Mouse (Mus musculus) neutrophil, adult 5-6 weeks (primary cell): ENCODE data around the gene Zfp526. TPM values are rescaled to one million over a fixed set of nuclear protein-coding genes. Genes with fewer than 3 reads are reported as not detected.

Experiments
- ATAC-seq: fragments of 151-379, 151-347 bp; 2 replicates; pipeline ENCODE4 v1.8.0; 2017; ENCODE audit warnings: mild to moderate bottlenecking, moderate TSS enrichment; ENCODE audit not compliant: insufficient number of reproducible peaks, poor library complexity, low FRiP score, severe bottlenecking; ENCODE audit errors: extremely low read depth
- total RNA-seq: library from RNA; stranded (forward); fragments of 200-1000 nt; gene quantifications from 2 replicates; pipeline ENCODE4 v1.2.3, GENCODE M21; 2017

The Zfp526 gene
- total RNA-seq, 1 experiment from 2014 or later, result 10.0 TPM

- ATAC-seq, result no peak
Observed at GRCm38 (mm10) chr7:25273259-25274241, 52.3 kb downstream of the Zfp526 start.

DNA sequence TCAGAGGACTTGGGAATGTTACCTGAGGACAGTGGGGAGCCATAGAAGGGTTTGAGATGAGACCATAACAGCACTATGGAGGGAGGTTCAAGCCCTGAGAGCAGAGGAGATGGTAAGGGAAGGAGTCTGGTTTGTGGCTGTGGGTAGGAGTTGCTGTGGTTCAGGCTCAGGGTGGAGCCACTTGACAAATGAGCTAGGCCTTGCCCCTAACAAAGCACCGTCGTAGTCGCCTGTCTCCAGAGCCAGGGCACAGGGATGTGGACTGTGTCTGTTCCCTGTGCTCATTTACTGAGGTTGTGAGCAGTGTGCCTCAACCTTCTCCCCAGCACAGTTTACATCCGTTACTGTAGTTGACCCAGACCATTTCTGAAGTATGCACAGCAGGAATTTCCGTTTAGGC, 53.3 kb downstream of the Zfp526 start:
- no peak for ATAC-seq

DNA sequence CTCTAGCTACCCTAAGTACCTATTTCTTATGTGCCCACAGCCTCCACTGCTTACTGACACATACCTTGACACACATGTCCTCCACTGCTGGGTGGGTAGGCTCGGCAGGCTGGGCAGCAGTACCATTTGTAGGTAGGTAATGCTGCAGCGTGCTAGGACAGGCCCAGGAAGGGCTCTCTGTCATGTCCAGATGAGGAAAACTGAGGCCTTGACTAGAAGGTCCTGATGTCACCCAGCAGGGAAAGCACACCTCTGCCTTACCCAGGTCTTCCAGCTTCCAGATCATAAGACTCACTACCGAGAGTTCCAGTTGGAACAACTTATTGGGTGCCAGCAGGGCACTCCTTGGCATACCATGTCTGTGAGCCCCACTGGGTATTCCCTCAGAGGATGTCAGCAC, 53.8 kb downstream of the Zfp526 start:
- no peak for ATAC-seq

- ATAC-seq, result no peak
Observed at GRCm38 (mm10) chr7:25275555-25276298, 54.5 kb downstream of the Zfp526 start.

Other genes with a start within 250 kb of the Zfp526 start
- 201 and 229 TPM in 2 replicates for gene Rabac1, start 248.7 kb upstream of the Zfp526 start, total RNA-seq
- 60.2 and 66.9 TPM in 2 replicates for gene Atp1a3, start 215.5 kb upstream of the Zfp526 start, total RNA-seq
- 1.1 and 2.1 TPM in 2 replicates for gene Grik5, start 149.1 kb upstream of the Zfp526 start, total RNA-seq
- gene Zfp574, start 148.9 kb upstream of the Zfp526 start, total RNA-seq, result 11.6 and 11.9 TPM in 2 replicates
- 47.4 and 53.1 TPM in 2 replicates for gene Pou2f2, start 41.7 kb upstream of the Zfp526 start, total RNA-seq
- 85.2 and 92.0 TPM in 2 replicates for gene Dedd2, start 810 bp upstream of the Zfp526 start, total RNA-seq
- gene Gsk3a, start 16.4 kb downstream of the Zfp526 start, total RNA-seq, result 75.4 and 85.4 TPM in 2 replicates
- gene Erf, start 29.3 kb downstream of the Zfp526 start, total RNA-seq, result 6.4 and 9.7 TPM in 2 replicates
- 143 and 163 TPM in 2 replicates for gene Cic, start 46.3 kb downstream of the Zfp526 start, total RNA-seq
- 33.6 and 47.8 TPM in 2 replicates for gene Pafah1b3, start 76.6 kb downstream of the Zfp526 start, total RNA-seq
- gene Prr19, start 80.0 kb downstream of the Zfp526 start, total RNA-seq, result not detected in 2 replicates
- not detected in 2 replicates for gene Tmem145, start 84.7 kb downstream of the Zfp526 start, total RNA-seq
- 0.23 and 0.37 TPM in 2 replicates for gene Megf8, start 95.7 kb downstream of the Zfp526 start, total RNA-seq
- gene Cnfn, start 148.3 kb downstream of the Zfp526 start, total RNA-seq, result not detected in 2 replicates
- 26.2 and 29.1 TPM in 2 replicates for gene Lipe, start 177.3 kb downstream of the Zfp526 start, total RNA-seq
- gene Cxcl17, start 191.5 kb downstream of the Zfp526 start, total RNA-seq, result not detected in 2 replicates